In genomic region chr19:10940097-10940800, GRCm38 (mm10) we compare ENCODE assay signal across 8 mouse cellular contexts. TPM values are rescaled to one million over a fixed set of nuclear protein-coding genes. Genes with fewer than 3 reads are reported as not detected.
A peak's percentile ranks its signal among the peaks of the same experiment; 100 is the strongest.
DNase-seq lines count a peak whose midpoint lies in the region; ATAC-seq lines count a peak whose summit lies in the region.

No protein-coding gene starts in this region.

- DNase-seq in ES-CJ7 (ENCODE audit: low read depth, low spot score) = peak; percentile 81
- peak; percentile 92 for DNase-seq in hindbrain, embryonic 11.5 days (ENCODE audit: low spot score)
- peak; percentile 72 to 85 for DNase-seq in layer of hippocampus, postnatal 10 days (ENCODE audit: low spot score in 2 of 2)
- peak; percentile 78 for DNase-seq in lung, postnatal 10 days
- peak; percentile 88 for DNase-seq in retina, postnatal 1 day
- DNase-seq in thymus, postnatal 4 days = peak; percentile 83

- 17% methylated on average over 37 of the region's 37 CpGs for WGBS in forebrain, embryonic 12.5 days
- 17% methylated on average over 37 of the region's 37 CpGs for WGBS in hindbrain, embryonic 11.5 days

- H3K4me2 ChIP-seq in forebrain, embryonic 12.5 days = peak overlapping the region; percentile 79
- H3K4me2 ChIP-seq in hindbrain, embryonic 11.5 days (replicated peaks; ENCODE audit: low read depth, low read length) = peak overlapping the region; percentile 80

- peak overlapping the region; percentile 68; the same call in 1 of the 2 replicates for H3K27ac ChIP-seq in forebrain, embryonic 12.5 days
- H3K27ac ChIP-seq in hindbrain, embryonic 11.5 days (ENCODE audit: low read depth, low read length) = peak overlapping the region; percentile 58

- peak overlapping the region; percentile 61 for H3K9ac ChIP-seq in forebrain, embryonic 12.5 days
- peak overlapping the region; percentile 72 for H3K9ac ChIP-seq in hindbrain, embryonic 11.5 days (ENCODE audit: low read depth, low read length)

- ATAC-seq in cerebellum, adult (ENCODE audit: insufficient number of reproducible peaks, low FRiP score, low TSS enrichment) = peak; percentile 86; the same call in 1 of the 2 replicates
- peak; percentile 95 for ATAC-seq in forebrain, embryonic 12.5 days (ENCODE audit: low FRiP score)
- ATAC-seq in hindbrain, embryonic 11.5 days (ENCODE audit: low FRiP score) = peak; percentile 93

- peaks cover 21% of the 10 kb centered on the region; the same call in 1 of the 2 replicates for H3K27me3 ChIP-seq in forebrain, embryonic 12.5 days
- H3K27me3 ChIP-seq in hindbrain, embryonic 11.5 days (ENCODE audit: control insufficient read depth, insufficient read depth, low read length) = no peaks in the 10 kb centered on the region

- H3K4me1 ChIP-seq in forebrain, embryonic 12.5 days = peaks cover 9% of the 10 kb centered on the region
- 0 out of 2 replicates have a peak, but pooled peaks cover 4% of the 10 kb centered on the region for H3K4me1 ChIP-seq in hindbrain, embryonic 11.5 days (replicated peaks; ENCODE audit: control insufficient read depth, insufficient read depth, low read length)

- peaks cover 36% of the 10 kb centered on the region for H3K36me3 ChIP-seq in forebrain, embryonic 12.5 days (replicated peaks)
- H3K36me3 ChIP-seq in hindbrain, embryonic 11.5 days (ENCODE audit: control insufficient read depth, insufficient read depth, low read length) = no peaks in the 10 kb centered on the region; the same call in 1 of the 2 replicates

- H3K4me3 ChIP-seq in forebrain, embryonic 12.5 days (replicated peaks) = peak overlapping the region; percentile 41
- peak overlapping the region; percentile 33 for H3K4me3 ChIP-seq in hindbrain, embryonic 11.5 days (ENCODE audit: low read depth, low read length)

- H3K9me3 ChIP-seq in forebrain, embryonic 12.5 days = 0 out of 2 replicates have a peak, but pooled peaks cover 3% of the 10 kb centered on the region
- no peaks in the 10 kb centered on the region for H3K9me3 ChIP-seq in hindbrain, embryonic 11.5 days (ENCODE audit: control insufficient read depth, low read length)

RNA-seq across cellular contexts. Expression of gene Ptgdr2, which starts 3.3 kb away (rescaled TPM):
- polyA plus RNA-seq in forebrain, embryonic 12.5 days (2016; fragmentation: Nextera tagmentation; extraction: Ambion mirVana) = 0.08 TPM in 1 of 2 replicates, not detected in the other
- 0.10 TPM in 1 of 2 replicates, not detected in the other for polyA plus RNA-seq in hindbrain, embryonic 11.5 days (2014; fragmentation: Nextera tagmentation; extraction: Ambion mirVana)
- under 1 TPM; 0.29 to 0.39 TPM for total RNA-seq in layer of hippocampus, postnatal 10 days (2021)

RNA-seq across cellular contexts. Expression of gene Ccdc86, which starts 8.8 kb away (rescaled TPM):
- 26.2 and 27.0 TPM in 2 replicates for polyA plus RNA-seq in forebrain, embryonic 12.5 days (2016; fragmentation: Nextera tagmentation; extraction: Ambion mirVana)
- 17.5 and 20.1 TPM in 2 replicates for polyA plus RNA-seq in hindbrain, embryonic 11.5 days (2014; fragmentation: Nextera tagmentation; extraction: Ambion mirVana)
- total RNA-seq in layer of hippocampus, postnatal 10 days (2021) = 1 to 10 TPM; 9.3 to 9.9 TPM

RNA-seq across cellular contexts. Expression of gene Zp1, which starts 19.8 kb away (rescaled TPM):
- not detected in 2 replicates for polyA plus RNA-seq in forebrain, embryonic 12.5 days (2016; fragmentation: Nextera tagmentation; extraction: Ambion mirVana)
- polyA plus RNA-seq in hindbrain, embryonic 11.5 days (2014; fragmentation: Nextera tagmentation; extraction: Ambion mirVana) = not detected in 2 replicates
- total RNA-seq in layer of hippocampus, postnatal 10 days (2021) = not detected

RNA-seq across cellular contexts. Expression of gene Ms4a10, which starts 34.2 kb away (rescaled TPM):
- not detected in 2 replicates for polyA plus RNA-seq in forebrain, embryonic 12.5 days (2016; fragmentation: Nextera tagmentation; extraction: Ambion mirVana)
- 0.17 TPM in 1 of 2 replicates, not detected in the other for polyA plus RNA-seq in hindbrain, embryonic 11.5 days (2014; fragmentation: Nextera tagmentation; extraction: Ambion mirVana)
- total RNA-seq in layer of hippocampus, postnatal 10 days (2021) = not detected

RNA-seq across cellular contexts. Expression of gene Prpf19, which starts 45.2 kb away (rescaled TPM):
- 43.3 and 49.6 TPM in 2 replicates for polyA plus RNA-seq in forebrain, embryonic 12.5 days (2016; fragmentation: Nextera tagmentation; extraction: Ambion mirVana)
- polyA plus RNA-seq in hindbrain, embryonic 11.5 days (2014; fragmentation: Nextera tagmentation; extraction: Ambion mirVana) = 50.4 and 58.6 TPM in 2 replicates
- 100 to 1,000 TPM; 191 to 208 TPM for total RNA-seq in layer of hippocampus, postnatal 10 days (2021)

Comparison
In these comparisons a context has a peak if more than half of its experiments do, and no peak if none do; other contexts are left out.
1. Peak in every context shown above with its lines: DNase-seq, ATAC-seq, H3K4me3 ChIP-seq and H3K27ac ChIP-seq.